Mouse (Mus musculus) spleen, postnatal 14 days (tissue): Measurements from ENCODE around the gene Gm42878.
A peak's percentile ranks its signal among the peaks of the same experiment; 100 is the strongest.

ENCODE experiments used
- DNase-seq, 2 experiments: peaks; one replicate each; pipeline ENCODE4 v3.0.0; 2021 to 2022; ENCODE audit warnings: low spot score in 2 of 2

The Gm42878 gene

DNA sequence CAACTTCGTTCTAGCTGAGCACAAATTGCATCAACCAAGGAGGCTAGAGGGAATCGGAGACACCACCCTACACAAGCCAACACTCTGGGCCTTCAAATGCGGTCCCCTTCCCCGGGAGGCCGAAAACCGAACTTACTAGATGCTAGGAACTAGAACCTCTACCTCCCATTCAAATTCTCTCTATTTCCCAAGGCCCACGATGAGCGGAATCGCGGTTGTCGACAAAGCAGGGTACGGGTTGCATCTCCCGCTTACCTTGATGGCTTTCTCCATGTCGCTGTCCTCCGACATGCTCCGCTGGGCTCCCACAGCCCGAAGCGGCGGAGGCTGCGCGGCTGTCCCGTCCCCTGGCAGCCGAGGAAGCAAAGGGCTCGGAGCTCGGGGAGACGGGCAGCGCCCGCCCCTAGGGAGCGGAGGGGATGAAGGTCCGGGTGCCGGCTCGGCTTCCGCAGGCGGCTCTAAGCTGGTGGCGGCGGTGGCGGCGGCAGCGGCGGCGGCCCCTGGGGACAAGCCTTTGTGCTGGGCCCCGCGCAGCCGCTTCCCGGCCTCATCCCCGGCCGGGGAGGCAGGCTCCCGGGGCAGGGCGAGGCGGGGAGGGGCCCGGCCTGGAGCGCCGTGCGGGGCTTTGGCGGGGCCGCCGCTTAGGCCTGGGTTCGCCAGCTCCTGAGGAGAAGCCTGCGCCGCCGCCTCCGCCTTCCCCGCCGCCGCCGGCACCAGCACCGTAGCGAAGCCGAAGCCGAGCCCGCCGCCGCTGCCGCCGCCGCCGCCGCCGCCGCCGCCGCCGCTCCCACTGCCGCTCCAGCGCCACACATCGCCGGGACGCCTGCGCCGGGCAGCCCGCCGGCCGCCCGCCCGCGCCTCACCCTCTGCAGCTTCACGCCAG is at the start of gene Gm42878, which contains the start of gene Adam1a:
Gene Gm42878 (minus strand): TSS at position 573 of the 883 bp plus-strand sequence.
Gene Adam1a (minus strand): TSS at position 573 of the 883 bp plus-strand sequence.
- DNase-seq = peak; percentile 16 to 40

DNA sequence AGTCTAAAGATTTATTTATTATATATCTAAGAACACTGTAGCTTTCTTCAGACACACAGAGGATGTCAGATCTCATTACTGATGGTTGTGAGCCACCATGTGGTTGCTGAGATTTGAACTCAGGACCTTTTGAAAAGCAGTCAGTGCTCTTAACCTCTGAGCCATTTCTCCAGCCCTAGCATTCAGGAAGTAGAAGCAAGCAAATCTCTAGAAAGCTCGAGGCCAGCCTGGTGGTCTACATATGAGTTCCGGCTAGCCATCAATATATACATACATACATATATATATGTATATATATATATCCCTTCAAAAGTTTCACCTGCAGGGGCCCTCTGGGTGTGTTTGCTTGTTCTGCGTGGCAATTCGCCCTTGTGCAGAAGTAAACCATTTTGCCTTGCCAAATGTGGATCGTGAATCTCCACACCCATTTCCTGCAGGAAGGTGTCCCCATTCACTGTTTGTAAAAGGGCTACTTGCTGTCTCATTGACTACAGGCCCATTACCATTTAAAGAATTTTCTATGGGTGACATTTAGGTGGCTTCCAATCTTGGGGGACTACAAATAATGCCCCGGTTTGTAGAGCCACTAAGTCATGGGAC is 49.5 kb upstream of the Gm42878 start:
- DNase-seq = no peak

DNA sequence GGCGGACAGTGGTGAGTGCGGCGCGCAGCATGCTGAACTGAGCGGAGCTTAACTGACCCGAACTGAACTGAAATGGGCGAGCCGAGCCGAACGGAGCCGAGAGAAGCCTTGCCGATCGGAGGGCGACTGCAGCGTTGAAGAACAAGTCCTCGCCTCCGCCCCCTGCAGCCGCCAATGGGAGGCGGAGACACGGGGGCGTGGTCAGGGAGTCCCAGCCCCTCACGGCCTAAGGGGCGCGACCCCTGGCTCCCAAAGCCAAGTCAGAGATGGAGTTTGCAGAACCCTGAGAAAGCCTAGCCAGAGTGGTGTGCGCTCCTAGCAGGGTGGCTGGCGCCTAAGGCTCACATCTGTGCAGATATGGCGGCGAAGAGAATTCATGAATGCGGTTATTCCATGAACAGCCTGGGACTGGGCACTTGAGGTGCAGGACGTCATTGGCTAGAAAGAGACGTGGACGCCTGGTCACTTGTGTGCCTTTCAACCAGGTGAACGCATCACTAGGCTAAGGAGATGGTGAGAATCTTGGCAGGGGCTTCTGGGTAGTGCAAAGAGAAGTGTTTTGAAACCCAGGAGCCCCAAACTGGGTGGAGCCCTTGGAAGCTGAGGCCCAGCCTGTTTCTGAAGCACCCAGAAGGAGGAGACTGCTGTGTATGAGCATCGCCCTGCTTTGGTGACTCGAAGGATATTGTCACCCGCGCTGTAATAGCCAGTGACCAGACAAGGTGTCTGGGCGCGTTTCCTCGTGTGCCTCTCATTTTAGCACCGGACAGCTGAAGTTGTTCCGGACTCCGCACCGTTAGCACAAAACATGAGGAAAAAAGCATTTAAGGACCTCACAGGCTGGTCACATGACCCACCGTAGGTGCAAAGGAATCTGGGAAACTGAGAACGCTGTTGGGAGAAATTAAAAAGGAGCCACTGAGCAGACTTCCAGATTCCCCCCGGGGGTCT is 48.4 kb upstream of the Gm42878 start, which contains the start of gene Aldh2:
Gene Aldh2 (minus strand): TSS at position 374 of the 951 bp plus-strand sequence.
- peak; percentile 64 to 81 for DNase-seq

DNA sequence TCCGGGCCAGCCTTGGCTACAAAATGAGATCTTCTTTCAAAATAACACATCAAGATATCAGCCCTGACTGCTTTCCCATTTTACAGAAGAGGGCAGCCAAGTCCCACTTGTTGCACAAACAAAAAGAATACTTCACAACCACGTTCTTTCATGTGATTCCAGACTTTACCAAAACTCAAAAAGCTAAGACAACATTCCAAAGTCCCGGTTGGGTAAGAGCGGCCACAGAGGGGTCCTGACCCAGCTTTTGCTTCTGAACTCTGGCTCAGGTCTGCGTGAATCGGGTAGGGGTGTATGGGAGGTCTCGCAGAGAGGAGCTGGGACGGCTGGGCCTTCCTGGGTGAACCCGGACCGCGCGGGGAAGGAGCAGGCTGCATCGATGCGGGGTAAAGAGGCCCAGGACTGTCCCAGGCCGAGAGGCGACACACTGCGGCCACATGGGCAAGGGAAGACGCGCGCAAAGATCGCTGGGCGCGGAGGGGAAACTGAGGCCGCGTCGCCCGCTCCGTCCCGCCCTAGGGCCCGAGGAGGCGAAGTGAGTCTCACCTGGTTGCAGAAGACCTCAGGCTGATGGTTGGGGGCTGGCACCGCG is 47.6 kb upstream of the Gm42878 start:
- DNase-seq = peak in 1 of 2 experiments; percentile 20

DNA sequence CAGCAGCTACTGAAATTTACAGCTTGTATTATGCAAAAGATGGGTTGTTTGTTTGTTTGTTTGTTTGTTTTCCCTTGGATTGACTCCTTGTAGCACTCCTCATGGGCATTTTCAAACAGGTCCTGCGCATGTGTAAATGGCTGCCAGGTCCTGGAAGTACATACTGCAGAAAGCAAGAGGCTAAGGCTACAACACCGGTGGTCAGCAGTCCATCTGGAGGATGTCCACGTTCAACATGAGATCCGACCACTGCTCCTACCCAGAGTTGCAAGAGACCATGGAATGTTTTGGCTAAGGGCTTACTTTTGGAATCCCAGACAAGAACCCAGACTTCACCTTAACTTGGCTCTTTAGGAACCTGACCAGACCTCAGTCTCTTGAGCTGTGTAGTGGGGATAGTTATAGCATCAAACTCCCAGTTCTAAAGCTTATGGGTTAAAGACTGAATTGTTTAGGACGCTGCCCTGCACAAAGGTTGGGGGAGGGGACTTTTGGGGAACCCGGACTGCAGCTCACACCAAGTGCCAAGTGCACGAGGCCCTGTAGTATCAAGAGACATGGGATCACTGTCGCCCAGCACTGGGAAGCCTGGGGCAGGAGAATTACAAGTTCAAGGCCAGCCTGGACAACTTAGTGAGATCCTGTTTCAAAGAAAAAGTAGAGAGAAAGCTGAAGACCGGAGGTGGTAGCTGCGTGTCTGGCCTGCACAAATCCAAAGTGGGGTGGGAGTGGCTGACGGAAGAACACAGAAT is 47.0 kb upstream of the Gm42878 start:
- DNase-seq = no peak

DNA sequence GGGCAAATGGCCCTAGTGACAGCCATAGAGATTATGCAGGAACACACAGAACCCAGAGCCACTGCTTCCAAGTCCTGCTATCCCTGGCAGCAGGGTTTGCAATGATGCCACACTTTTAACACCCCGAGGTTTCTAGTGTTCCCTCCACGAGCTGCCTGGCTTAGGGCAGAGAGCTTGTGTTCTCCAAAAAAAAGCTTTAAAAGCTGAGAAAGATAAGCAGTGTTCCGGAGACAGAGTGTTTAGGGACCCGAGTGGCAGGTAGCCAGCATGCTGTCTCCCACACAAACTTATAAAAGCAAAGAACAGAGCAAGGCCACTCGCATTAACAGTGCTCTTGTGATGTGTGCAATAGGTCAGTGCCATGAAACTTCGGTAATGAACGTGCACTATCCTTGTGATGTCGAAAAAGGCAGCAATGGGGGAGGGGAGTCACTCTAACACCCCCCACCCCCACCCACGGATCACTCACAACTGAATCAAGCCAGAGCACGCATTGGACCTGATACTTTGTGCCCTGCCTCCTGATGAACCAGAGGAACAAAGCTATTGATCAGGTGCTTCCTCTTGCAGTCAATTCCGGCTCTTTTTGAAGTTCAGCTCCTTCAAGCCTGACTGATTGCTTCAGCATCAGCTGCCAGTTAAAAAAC is 46.3 kb upstream of the Gm42878 start:
- no peak for DNase-seq

DNA sequence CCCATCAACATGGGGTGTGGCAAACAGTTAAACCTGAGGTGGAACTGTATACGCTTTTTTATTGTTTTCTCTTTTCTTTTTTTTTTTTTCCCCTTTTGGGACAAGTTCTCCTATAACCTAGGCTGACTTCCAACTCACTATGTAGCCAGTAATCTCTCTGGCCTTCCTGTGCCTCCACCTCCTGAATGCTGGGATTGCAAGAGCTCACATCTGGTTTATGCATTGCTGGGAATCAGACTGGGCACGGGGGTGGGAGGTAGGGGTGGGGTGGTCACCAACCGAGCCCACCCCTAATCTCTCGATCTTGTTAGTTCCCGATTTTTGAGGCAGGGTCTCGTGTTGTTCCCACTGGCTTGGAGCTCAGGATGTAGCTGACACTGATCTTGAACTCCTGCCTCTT is 44.6 kb upstream of the Gm42878 start:
- DNase-seq = no peak

DNA sequence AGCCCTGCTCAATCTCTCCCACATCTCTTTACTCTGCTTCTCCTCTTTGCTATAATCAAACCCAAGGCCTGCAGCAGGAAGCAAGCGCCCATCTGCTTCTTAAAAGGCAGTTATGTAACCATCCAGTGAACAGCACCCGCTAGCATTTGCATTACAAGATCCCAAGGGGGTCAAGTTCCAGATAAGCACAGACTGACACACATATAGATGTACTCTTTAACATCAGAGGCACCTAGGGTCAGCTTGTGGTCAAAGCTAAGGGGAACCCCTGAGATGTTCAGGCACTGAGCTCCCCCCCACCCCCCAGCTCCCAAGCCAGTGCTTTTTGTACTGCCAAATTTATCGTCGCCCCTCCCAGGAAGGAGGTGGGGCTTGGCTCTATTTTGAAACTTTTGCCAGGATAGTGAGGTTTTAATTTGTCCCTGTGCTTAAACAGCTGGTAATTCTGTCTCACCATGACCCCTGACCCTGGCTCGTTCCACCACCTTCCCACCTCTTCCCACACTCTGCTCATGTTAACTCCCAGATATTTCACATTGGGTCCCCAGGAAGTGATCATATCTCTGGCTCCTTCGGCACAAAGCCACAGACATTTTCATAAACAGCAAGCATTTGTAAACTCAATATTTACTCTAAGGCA is 41.2 kb upstream of the Gm42878 start:
- DNase-seq = peak in 1 of 2 experiments; percentile 24

DNA sequence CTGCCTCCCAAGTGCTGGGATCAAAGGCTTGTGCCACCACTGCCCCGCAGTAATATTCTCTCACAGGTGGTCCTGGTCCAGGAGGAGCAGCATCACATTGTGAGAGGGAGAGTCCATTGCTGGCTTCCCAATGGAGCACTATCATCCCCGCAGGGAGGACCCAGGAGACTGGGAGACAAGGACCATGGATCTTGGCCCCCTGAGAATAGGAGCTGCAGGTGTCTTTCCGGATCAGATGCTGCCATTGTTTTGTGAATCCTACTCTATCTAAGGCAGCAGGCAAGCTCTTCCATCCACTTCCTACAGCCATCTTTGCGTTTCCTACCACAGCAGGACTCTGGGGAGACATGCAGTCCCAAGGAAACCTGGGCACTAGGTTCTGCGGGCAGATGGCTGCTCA is 40.4 kb upstream of the Gm42878 start:
- no peak for DNase-seq

DNA sequence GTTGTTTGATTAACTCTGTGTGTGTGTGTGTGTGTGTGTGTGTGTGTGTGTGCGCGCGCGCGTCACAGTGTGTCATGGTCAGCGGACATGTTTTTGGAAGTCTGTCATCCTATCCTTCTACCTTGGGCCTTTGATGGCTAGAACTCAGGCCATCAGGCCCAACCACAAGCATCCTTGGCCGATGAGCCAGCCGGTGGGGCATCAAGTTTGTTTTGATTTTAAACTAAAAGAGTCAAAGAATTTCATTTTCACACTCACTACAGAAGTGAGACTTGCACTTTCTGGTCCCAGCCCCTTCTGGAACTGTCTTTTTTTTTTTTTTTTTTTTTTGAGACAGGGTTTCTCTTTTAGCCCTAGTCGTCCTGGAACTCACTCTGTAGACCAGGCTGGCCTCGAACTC is 39.7 kb upstream of the Gm42878 start:
- DNase-seq = no peak

DNA sequence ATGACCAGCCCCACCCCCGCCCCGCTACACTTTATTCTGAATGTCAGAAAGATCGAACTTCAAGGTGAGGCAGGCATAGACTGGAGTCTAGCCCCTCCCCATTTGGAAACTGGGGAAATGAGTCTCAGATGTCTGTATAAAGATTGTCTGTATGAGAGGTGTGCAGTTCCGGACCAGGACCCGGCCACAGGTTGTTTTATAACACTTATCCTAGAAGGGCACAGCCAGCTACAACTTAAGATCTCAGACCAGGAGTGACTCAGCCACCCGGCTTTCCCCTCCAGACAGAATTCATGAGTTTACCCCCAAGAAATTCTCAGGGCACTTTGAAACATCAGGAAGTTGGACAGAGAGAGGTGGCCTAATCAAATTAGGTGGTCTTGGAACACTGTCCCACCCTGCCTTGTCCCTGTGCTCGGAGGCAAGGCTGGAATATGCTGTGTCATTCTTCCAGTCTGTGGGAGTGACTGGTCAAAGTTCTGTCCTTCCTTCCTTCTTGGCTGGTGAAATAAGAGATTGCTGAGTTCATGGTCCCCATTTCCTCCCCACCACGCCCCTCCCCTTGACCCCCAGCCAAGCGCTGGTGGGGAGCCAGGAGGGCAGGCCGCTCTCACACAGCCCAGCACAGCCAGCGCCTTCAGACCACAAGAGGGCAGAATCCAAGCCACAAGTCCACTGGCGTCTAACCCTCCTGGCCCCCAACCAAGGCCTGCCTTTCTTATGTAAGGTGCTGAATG is 38.7 kb upstream of the Gm42878 start:
- DNase-seq = peak; percentile 51 to 66

DNA sequence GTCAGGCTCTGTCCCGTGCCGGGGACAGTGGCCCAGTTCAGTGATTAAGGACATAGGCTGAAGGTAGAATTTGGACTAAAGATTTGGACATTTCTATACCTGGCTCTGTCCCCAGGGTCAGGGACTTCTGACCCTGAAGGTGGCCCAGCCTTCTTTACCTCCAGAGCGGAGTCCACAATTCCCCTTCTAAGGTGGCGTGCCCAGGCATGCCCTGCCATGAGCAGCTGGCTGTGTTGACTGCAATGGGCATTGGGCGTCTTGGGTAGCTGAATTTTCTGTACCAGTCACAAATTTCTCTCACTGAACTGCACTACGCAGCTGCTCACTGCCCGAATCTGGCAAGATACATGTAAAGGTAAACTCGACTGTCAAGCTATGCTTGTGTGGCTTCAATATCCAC is 36.7 kb upstream of the Gm42878 start:
- DNase-seq = no peak

DNA sequence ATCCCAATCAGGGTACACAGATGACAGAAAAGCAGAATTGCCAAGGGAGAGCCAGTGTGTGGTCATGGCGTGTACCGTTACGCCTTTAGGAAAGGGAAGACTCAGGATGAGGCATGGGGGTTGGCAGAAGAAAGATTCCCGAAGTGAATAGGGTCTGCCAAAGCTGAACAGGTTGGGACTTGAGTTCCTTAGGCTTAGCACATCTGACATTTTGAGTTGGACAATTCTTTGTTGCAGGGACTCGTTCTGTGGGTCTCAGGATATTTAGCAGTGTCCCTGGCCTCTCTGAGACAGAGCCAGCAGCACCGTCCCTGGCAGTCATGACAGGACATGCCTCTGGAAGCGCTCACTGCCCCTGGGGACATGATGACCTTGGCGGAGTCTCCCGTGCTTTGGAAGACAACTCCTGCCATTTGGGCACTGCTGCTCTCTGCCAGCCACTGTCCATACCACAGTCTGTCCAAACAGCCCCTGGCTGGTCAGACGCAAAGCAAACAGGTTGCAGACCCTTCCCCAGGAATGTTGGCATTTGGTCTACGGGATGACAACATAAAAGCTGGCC is 31.7 kb upstream of the Gm42878 start:
- no peak for DNase-seq

DNA sequence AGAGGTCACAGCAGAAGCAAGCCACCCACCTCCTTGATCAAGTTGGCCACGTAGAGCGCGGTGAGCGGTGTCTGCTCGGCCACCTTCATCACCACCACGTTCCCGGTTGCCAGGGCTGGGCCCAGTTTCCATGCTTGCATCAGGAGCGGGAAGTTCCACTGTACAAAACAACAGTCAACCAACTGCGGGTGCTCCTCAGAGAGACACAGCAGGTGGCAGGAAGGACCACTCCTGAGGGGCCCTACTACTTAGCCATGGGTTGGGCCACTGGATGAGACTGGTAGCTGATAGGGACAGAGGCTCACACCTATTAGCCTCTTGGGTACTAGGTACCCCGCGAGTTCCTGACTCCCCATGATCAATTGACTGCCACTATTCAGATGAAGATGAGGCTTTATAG is 30.6 kb upstream of the Gm42878 start:
- no peak for DNase-seq

DNA sequence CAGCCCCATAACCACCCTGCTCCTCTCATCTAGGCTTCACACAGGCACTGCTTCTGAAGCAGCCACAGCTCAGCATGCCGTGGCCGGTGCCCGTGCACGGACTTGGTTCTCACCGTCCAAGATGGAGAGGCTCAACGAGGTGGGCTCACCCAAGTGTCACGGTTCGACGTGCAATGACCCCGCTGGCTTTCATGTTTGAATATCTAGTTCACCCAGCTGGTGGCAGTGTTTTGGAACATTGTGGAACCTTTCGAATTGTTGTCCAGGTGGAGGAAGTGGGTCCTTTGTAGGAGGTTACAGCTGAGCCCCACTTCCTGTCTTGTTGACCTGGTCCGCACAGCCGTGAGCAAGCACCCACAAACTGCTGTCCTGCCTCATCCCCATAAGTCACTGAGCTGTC is 28.9 kb upstream of the Gm42878 start:
- no peak for DNase-seq

DNA sequence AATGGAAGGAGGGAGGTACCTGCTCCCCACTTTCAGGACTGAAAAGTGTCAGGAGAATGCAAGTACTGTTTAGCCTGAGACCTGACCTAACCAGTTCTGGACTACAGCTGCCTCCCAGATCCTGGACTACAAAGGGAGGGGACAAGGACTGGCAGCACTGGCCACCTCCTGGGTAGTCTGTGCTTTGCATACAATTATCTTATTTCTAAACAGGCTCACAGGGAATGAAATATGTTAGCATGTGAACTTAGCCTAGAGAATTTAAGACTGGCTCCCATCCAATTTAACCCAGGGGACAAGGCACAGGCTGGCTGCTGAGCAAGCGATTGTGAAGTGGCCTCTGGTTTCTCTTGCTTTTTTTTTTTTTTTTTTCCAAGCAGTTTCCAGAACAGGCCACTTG is 25.5 kb upstream of the Gm42878 start:
- DNase-seq = no peak

DNA sequence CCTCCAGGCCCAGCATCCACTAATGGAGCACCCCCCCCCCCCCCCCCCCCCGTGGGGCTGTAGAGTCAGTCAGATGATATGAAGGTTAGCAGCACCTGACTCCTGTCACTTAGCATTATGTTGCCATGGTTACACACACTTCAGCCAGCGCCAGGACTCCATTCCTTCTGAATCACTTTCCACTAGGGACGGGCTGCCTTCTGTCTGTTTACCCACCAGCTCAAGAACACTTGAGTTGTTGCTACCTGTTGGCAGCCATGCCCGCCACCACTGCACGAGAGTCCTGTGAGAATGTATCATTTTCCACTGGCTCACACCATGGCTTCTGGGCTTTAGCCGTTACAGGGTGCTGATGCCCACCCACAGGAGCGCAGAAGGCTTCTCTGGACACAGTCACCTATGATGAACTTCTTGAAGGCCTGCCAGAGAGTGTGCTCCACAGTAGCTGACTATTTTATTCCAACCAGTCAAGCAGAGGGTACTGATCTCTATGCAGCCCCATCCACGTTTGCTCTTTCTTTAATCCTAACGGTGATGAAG is 24.7 kb upstream of the Gm42878 start:
- DNase-seq = no peak

DNA sequence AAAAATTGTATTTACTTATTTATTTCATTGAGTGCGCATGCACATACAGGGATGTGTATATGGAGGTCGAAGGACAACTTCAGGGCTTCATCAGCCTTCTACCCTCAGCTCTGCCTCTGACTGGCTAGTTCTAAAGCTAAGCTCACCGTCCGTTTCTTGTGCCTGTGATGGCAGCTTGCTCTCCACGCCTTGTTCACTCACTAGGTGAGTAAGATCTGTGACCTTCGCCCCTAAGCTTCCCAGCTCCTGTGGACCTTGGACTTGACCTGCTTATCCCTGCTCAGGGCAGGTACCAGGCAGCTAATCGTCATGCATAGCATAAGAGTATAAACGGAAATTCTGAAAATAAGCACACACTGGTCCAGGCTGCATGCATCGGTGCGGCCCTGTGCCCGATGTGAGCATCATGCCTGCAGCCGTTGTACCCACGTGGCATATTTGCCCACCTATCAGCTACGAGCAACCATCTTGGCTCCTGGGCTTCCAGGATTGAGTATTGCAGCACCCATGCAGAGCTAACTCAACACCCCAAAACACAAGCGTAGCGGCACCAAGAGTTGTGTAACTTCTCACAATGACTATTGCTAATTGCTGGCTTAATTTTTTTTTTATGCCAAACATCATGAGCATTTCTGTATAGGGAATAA is 20.9 kb upstream of the Gm42878 start:
- no peak for DNase-seq
